Mouse (Mus musculus): ENCODE data around the gene Cdkn1a.
A peak's percentile ranks its signal among the peaks of the same experiment; 100 is the strongest.
"Not testable (repeated sequence)": the region's sequence is repeated elsewhere in the genome, so short reads cannot be mapped to it uniquely, and the experiment has no call there.

Gene Cdkn1a

GRCm38 (mm10) chr17:29058487-29058886 is 32.3 kb upstream of the Cdkn1a start:
- DNase-seq (ENCODE audit: low read depth, low spot score): no peak

- no peak for DNase-seq (ENCODE audit: low read depth, low spot score)
These were observed 31.2 kb upstream of the Cdkn1a start for GRCm38 (mm10) chr17:29059581-29059980.

- no peak for DNase-seq (ENCODE audit: low read depth, low spot score)
These were observed 29.8 kb upstream of the Cdkn1a start for GRCm38 (mm10) chr17:29060946-29061345.

GRCm38 (mm10) chr17:29062119-29063035 is 28.4 kb upstream of the Cdkn1a start:
- DNase-seq (ENCODE audit: low read depth, low spot score): peak; percentile 51

GRCm38 (mm10) chr17:29063121-29063987 is 27.4 kb upstream of the Cdkn1a start:
- no peak for DNase-seq (ENCODE audit: low read depth, low spot score)

- DNase-seq (ENCODE audit: low read depth, low spot score): no peak
These were observed 26.8 kb upstream of the Cdkn1a start for GRCm38 (mm10) chr17:29063988-29064285.

GRCm38 (mm10) chr17:29065245-29065940 is 25.4 kb upstream of the Cdkn1a start:
- no peak for DNase-seq (ENCODE audit: low read depth, low spot score)

GRCm38 (mm10) chr17:29065971-29066370 is 24.8 kb upstream of the Cdkn1a start:
- no peak for DNase-seq (ENCODE audit: low read depth, low spot score)

GRCm38 (mm10) chr17:29067416-29067815 is 23.4 kb upstream of the Cdkn1a start:
- DNase-seq (ENCODE audit: low read depth, low spot score): not testable (repeated sequence)

GRCm38 (mm10) chr17:29067847-29068246 is 22.9 kb upstream of the Cdkn1a start:
- no peak for DNase-seq (ENCODE audit: low read depth, low spot score)

- DNase-seq (ENCODE audit: low read depth, low spot score): no peak
These were observed 21.7 kb upstream of the Cdkn1a start for GRCm38 (mm10) chr17:29069063-29069462.

- no peak for DNase-seq (ENCODE audit: low read depth, low spot score)
These were observed 19.0 kb upstream of the Cdkn1a start for GRCm38 (mm10) chr17:29071820-29072219.

- DNase-seq (ENCODE audit: low read depth, low spot score): no peak
These were observed 18.0 kb upstream of the Cdkn1a start for GRCm38 (mm10) chr17:29072701-29073307.

GRCm38 (mm10) chr17:29073313-29073712 is 17.5 kb upstream of the Cdkn1a start:
- DNase-seq (ENCODE audit: low read depth, low spot score): no peak

GRCm38 (mm10) chr17:29074085-29074484 is 16.7 kb upstream of the Cdkn1a start:
- DNase-seq (ENCODE audit: low read depth, low spot score): no peak

GRCm38 (mm10) chr17:29076235-29076634 is 14.5 kb upstream of the Cdkn1a start:
- no peak for DNase-seq (ENCODE audit: low read depth, low spot score)

GRCm38 (mm10) chr17:29077786-29078509 is 12.8 kb upstream of the Cdkn1a start:
- DNase-seq (ENCODE audit: low read depth, low spot score): no peak

- DNase-seq (ENCODE audit: low read depth, low spot score): peak; percentile 91
These were observed 12.0 kb upstream of the Cdkn1a start for GRCm38 (mm10) chr17:29078519-29079383.

GRCm38 (mm10) chr17:29080758-29081617 is 9.8 kb upstream of the Cdkn1a start:
- no peak for DNase-seq (ENCODE audit: low read depth, low spot score)
